Comparison of ENCODE assay signal across 7 mouse cellular contexts in the genomic region with DNA sequence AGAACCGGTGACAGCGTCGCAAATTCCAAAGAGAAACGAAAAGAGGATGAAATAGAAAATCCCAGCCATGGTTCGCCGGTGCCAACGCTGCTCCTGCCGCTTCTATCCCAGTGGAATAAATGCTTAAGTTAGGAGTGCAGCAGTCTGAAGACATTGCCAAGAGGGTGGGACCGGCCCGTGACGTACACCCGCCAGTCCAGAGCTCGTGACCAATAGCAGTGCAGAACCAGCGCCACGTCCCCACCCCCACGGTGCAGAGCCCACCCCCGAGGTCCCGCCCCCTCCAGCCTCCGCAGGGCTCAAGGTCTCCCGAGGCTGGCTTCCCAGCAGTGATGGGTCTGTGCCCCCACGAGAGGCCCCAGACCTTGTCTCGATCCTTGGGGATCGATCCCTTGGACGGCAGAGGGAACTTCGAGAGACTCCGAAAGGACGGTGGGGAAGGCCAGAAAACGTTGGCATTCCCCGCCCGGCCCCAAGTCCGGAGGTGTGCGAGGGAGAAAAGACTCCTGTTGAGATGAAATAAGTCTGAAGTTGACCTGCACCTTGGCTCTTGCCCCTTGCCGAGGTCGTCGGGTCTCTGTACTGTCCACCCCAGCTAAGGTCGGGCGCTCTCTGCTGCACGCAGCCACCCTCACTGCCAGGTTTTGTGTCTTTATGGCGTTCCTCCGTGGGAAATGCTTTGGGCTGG. TPM values are rescaled to one million over a fixed set of nuclear protein-coding genes. Genes with fewer than 3 reads are reported as not detected.
DNase-seq lines count a peak whose midpoint lies in the region; ATAC-seq and TF ChIP-seq lines count a peak whose summit lies in the region.

Gene Epha4, minus strand, starts transcription at position 126 of the 688 bp plus-strand sequence.

- peaks cover 51% of the 10 kb centered on the region for H3K4me1 ChIP-seq in embryonic facial prominence, embryonic 10.5 days
- H3K4me1 ChIP-seq in spleen, adult 2 months (ENCODE audit: control insufficient read depth, insufficient read depth, insufficient read length), result no peaks in the 10 kb centered on the region

- peak; percentile 75 for ATAC-seq in granulocyte monocyte progenitor cell, adult 5-6 weeks (replicated peaks; ENCODE audit: poor library complexity, severe bottlenecking)
- ATAC-seq in megakaryocyte-erythroid progenitor cell, adult 5-6 weeks (replicated peaks; ENCODE audit: low FRiP score, low TSS enrichment, poor library complexity, severe bottlenecking), result peak; percentile 83

- no peak for TF ChIP-seq CTCF in spleen, adult 2 months (IDR thresholded peaks at IDR 0.05; ENCODE audit: extremely low read depth, insufficient read depth, insufficient read length, insufficient replicate concordance)

- peaks cover 36% of the 10 kb centered on the region for H3K27me3 ChIP-seq in embryonic facial prominence, embryonic 10.5 days (replicated peaks; ENCODE audit: low read depth, poor library complexity, severe bottlenecking)
- H3K27me3 ChIP-seq in spleen, adult 2 months (ENCODE audit: control insufficient read depth, insufficient read depth, low read length), result no peaks in the 10 kb centered on the region; the same call in 1 of the 2 replicates

- DNase-seq in adrenal gland, postnatal 4 days (ENCODE audit: low spot score in 2 of 2), result peak; percentile 69 to 77
- peak; percentile 95 for DNase-seq in embryonic facial prominence, embryonic 10.5 days (ENCODE audit: low spot score)
- DNase-seq in kidney, adult 11 months, result peak; percentile 94
- peak; percentile 90 for DNase-seq in left cerebral cortex, postnatal 36 days (ENCODE audit: low spot score in 2 of 2)
- DNase-seq in spleen, adult 2 months (ENCODE audit: low read depth in 1 of 2, low spot score in 2 of 2), result peak in 1 of 2 experiments; percentile 18

- H3K4me3 ChIP-seq in embryonic facial prominence, embryonic 10.5 days, result peak within 1 kb of the TSS; percentile 80
- H3K4me3 ChIP-seq in spleen, adult 2 months (ENCODE audit: extremely low read depth, insufficient read depth, insufficient read length), result peak within 1 kb of the TSS; percentile 20

- intact Hi-C loops in left cerebral cortex, postnatal 36 days (cut with DNase I), result loop anchor here (1.0 to 10.0 kb wide), 6 partner anchors 103 to 1590 kb away; no protein-coding TSS in a partner anchor

- peak within 1 kb of the TSS; percentile 90 for H3K27ac ChIP-seq in embryonic facial prominence, embryonic 10.5 days (replicated peaks)
- no peak within 1 kb of the TSS for H3K27ac ChIP-seq in spleen, adult 2 months (ENCODE audit: insufficient read depth, low read length)

- WGBS in embryonic facial prominence, embryonic 10.5 days, result under 1% methylated on average over 40 of the region's 40 CpGs
- WGBS in spleen, adult 2 months, result 2% methylated on average over 40 of the region's 40 CpGs

- H3K9me3 ChIP-seq in embryonic facial prominence, embryonic 10.5 days, result no peaks in the 10 kb centered on the region

- no peak for TF ChIP-seq POLR2A in spleen, adult 2 months (IDR thresholded peaks at IDR 0.05; ENCODE audit: low read depth, low read length)

- peaks cover 10% of the 10 kb centered on the region for H3K36me3 ChIP-seq in embryonic facial prominence, embryonic 10.5 days (replicated peaks)
- H3K36me3 ChIP-seq in spleen, adult 2 months (ENCODE audit: control insufficient read depth, insufficient read depth, low read length), result no peaks in the 10 kb centered on the region

RNA-seq across cellular contexts. Expression of gene Epha4, which starts in this region (rescaled TPM):
- 10 to 100 TPM in 1 of 2 experiments, 1 to 10 TPM in 1; 4.5 to 10.1 TPM for total RNA-seq in adrenal gland, postnatal 4 days (2021)
- 26.2 and 29.1 TPM in 2 replicates for polyA plus RNA-seq in embryonic facial prominence, embryonic 10.5 days (2016; fragmentation: Nextera tagmentation; extraction: Ambion mirVana)
- not detected in 2 replicates for total RNA-seq in granulocyte monocyte progenitor cell, adult 5-6 weeks (2014; fragmentation: Nextera tagmentation)
- total RNA-seq in granulocyte monocyte progenitor cell, adult 5-6 weeks (2017), result 0.31 TPM in 1 of 2 replicates, not detected in the other
- 100 to 1,000 TPM; 173 to 182 TPM for total RNA-seq in left cerebral cortex, postnatal 36 days (2021)
- 0.25 and 1.2 TPM in 2 replicates for total RNA-seq in megakaryocyte-erythroid progenitor cell, adult 5-6 weeks (2014; fragmentation: Nextera tagmentation)
- total RNA-seq in megakaryocyte-erythroid progenitor cell, adult 5-6 weeks (2017), result 0.09 and 0.42 TPM in 2 replicates
- polyA plus RNA-seq in spleen, adult 2 months (2012; rRNA removed), result 0.36 and 0.66 TPM in 2 replicates

Comparison
In these comparisons a context has a peak if more than half of its experiments do, and no peak if none do; other contexts are left out.
1. RNA of gene Epha4 (total RNA-seq): 173 to 182 TPM in left cerebral cortex, postnatal 36 days; 4.5 to 10.1 TPM in adrenal gland, postnatal 4 days, 0.09 to 1.2 TPM in megakaryocyte-erythroid progenitor cell, adult 5-6 weeks and 0.31 TPM in granulocyte monocyte progenitor cell, adult 5-6 weeks; every median in the first group is over 10 times any median in the second.
2. RNA of gene Epha4 (polyA plus RNA-seq): 26.2 to 29.1 TPM in embryonic facial prominence, embryonic 10.5 days; 0.36 to 0.66 TPM in spleen, adult 2 months; every median in the first group is over 10 times any median in the second.
3. Peak in ATAC-seq in granulocyte monocyte progenitor cell, adult 5-6 weeks; RNA of the gene not detected or under 1 TPM.